Mouse (Mus musculus) 3134 (cell line): ENCODE measurements at regions not wholly inside any gene's neighbourhood (a gene's known extent, or its start where the extent isn't known, plus 50 kb on each side); places are given as distances from the start of the nearest gene placed in this dataset.
"Not testable (repeated sequence)": the region's sequence is repeated elsewhere in the genome, so short reads cannot be mapped to it uniquely, and the experiment has no call there.

Experiments
- DNase-seq: peaks from one replicate; pipeline ENCODE4 v3.0.0-alpha.2; 2011; ENCODE audit warnings: low spot score; ENCODE audit not compliant: insufficient read length; ENCODE audit errors: extremely low read depth

GRCm38 (mm10) chr3:157371509-157371908 lies 162.5 kb upstream of the Zranb2 start:
- no peak for DNase-seq

- no peak for DNase-seq
Measured at GRCm38 (mm10) chr3:157373333-157373732, 160.6 kb upstream of the Zranb2 start.

- peak; percentile 40 for DNase-seq
Measured at GRCm38 (mm10) chr3:157374178-157374577, 159.8 kb upstream of the Zranb2 start.

DNA sequence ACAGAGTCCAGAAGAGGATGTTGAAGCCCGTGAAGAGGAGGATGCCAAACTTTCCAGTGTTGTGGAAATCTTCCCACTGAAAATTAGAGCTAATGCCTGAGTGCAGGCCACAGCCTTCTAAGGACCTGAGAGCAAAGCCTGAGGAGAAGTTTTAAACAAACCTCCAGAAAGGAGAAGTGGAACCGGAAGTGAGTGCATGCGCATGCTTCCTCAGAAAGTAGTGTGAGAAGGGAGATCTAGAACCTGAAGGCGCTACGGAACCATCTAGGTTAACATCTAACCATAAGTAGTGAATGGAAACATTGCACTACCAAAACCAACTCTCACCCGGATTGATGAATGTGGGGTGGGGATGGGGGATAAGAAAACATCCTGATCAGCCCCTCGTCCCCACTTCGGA lies 156.4 kb upstream of the Zranb2 start:
- no peak for DNase-seq

DNA sequence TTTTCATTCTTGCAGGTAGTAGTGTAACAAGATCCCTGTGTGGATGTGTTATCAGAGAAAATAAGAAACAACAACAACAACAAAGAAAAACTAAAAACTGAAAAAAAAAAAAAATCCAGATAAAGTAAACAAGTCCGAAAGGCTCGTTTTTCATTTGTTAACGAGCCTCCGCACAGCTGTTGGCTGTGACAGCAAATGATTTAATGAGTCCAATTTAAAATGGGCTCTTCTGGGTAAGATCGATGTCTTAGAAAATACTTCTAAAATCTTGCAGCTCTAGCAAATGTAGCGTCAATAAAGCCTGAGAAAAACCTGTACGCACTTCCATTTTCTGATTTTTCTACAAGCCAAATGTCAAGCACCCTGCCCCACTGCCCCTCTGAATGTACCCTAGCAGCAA lies 155.8 kb upstream of the Zranb2 start:
- DNase-seq, result no peak

GRCm38 (mm10) chr3:157391835-157392234 lies 142.1 kb upstream of the Zranb2 start:
- no peak for DNase-seq

GRCm38 (mm10) chr3:157393903-157394302 lies 140.1 kb upstream of the Zranb2 start:
- no peak for DNase-seq

DNA sequence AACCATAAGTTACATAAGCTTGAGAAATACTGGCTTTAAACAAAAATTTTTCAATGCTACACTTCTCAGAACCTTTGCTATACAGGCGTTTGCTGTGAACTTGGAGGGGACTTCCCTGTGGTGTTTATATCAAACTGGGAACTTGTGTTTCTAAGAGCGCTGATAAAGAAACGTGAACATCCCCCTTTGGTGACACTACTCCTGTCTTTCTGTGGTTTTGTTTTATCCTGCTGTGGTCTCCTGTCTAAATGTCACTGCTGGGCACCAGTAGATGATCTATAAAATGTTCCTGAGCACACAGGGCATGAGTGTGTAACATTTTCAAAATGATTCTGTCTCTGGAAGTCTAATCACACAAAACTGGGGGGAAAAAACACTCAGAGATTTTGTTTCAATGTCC lies 134.1 kb upstream of the Zranb2 start:
- no peak for DNase-seq

DNA sequence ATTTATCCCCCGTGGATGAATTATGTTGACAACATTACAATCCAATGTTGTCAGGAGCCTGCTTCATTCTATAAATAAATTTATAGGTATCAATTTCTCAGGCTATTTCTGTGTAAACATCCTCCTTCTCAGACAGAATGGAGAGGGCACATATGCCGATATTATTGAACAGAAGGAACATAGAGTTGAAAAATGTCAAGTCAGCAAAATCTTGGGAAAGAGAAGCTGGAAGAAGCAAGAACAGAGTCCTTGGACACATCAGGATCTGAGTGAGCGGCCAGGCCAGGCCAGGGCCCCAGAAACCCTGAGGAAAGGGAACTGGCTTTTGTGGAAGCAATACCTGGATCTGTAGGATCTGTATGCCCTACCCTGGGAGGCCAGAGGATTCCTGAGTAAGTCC lies 129.9 kb upstream of the Zranb2 start:
- no peak for DNase-seq

- DNase-seq, result not testable (repeated sequence)
Measured at GRCm38 (mm10) chr3:157423447-157423846, 110.5 kb upstream of the Zranb2 start.

- no peak for DNase-seq
Measured at GRCm38 (mm10) chr3:157426720-157427119, 107.2 kb upstream of the Zranb2 start.

GRCm38 (mm10) chr3:157449794-157450193 lies 84.2 kb upstream of the Zranb2 start:
- no peak for DNase-seq

- no peak for DNase-seq
Measured at GRCm38 (mm10) chr3:157471600-157471999, 62.4 kb upstream of the Zranb2 start.

- no peak for DNase-seq
Measured at GRCm38 (mm10) chr3:157472674-157473073, 61.3 kb upstream of the Zranb2 start.

GRCm38 (mm10) chr3:157477731-157478130 lies 56.2 kb upstream of the Zranb2 start:
- DNase-seq, result no peak
